Mouse (Mus musculus) spleen, adult 2 months (tissue): ENCODE measurements around the gene Dlg5. TPM values are rescaled to one million over a fixed set of nuclear protein-coding genes. Genes with fewer than 3 reads are reported as not detected.

Source experiments
- DNase-seq, 2 experiments: peaks; one replicate each; pipeline versions ENCODE4 v3.0.0 to v3.0.0-alpha.2; 2012 to 2021; ENCODE audit warnings: low spot score in 2 of 2, low read depth in 1 of 2
- H3K27ac ChIP-seq: fragments of 200-500 bp; 2 replicates; pipeline ENCODE4 v1.5.1; 2012; ENCODE audit warnings: low read length, inconsistent platforms; ENCODE audit not compliant: insufficient read depth
- H3K27me3 ChIP-seq: fragments of 200-500 bp; 2 replicates; pipeline ENCODE4 v1.6.1; 2012; ENCODE audit warnings: mild to moderate bottlenecking, moderate library complexity, low read length, inconsistent platforms; ENCODE audit not compliant: control insufficient read depth, insufficient read depth
- H3K36me3 ChIP-seq: fragments of 200-500 bp; 2 replicates; pipeline ENCODE4 v1.6.1; 2012; ENCODE audit warnings: mild to moderate bottlenecking, low read length, inconsistent platforms; ENCODE audit not compliant: control insufficient read depth, insufficient read depth
- H3K4me1 ChIP-seq: fragments of 200-500 bp; 2 replicates; pipeline ENCODE4 v1.6.1; 2011; ENCODE audit warnings: inconsistent platforms; ENCODE audit not compliant: control insufficient read depth, insufficient read depth, insufficient read length
- H3K4me3 ChIP-seq: fragments of 200-500 bp; 2 replicates; pipeline ENCODE4 v1.5.1; 2011; ENCODE audit warnings: mild to moderate bottlenecking, inconsistent platforms; ENCODE audit not compliant: insufficient read depth, insufficient read length; ENCODE audit errors: extremely low read depth
- CTCF ChIP-seq: fragments of 200-500 bp; IDR thresholded peaks from 2 replicates; pipeline ENCODE4 v1.5.1; 2011; ENCODE audit warnings: mild to moderate bottlenecking, inconsistent platforms; ENCODE audit not compliant: insufficient read depth, insufficient read length, insufficient replicate concordance; ENCODE audit errors: extremely low read depth
- POLR2A ChIP-seq: fragments of 200-500 bp; IDR thresholded peaks from 2 replicates; pipeline ENCODE4 v1.6.1; 2011; ENCODE audit warnings: low read depth, low read length, inconsistent platforms
- WGBS: fragments of 180-500 bp; shearing (Covaris S2); methylation state at CpG from one replicate; pipeline ENCODE4 v1.1.7; 2018; 5-methylcytosine and 5-hydroxymethylcytosine counted together
- polyA plus RNA-seq: library from polyadenylated mRNA; depleted of rRNA; stranded (reverse); fragments of >200 nt; gene quantifications from 2 replicates; pipeline ENCODE4 v1.2.3, GENCODE M21; 2012; rRNA removed

Dlg5 gene
- polyA plus RNA-seq, 1 experiment: 6.5 TPM

GRCm38 (mm10) chr14:24093221-24093620 lies 152.5 kb downstream of the Dlg5 start:
- Histone ChIP-seq H3K27ac (no peak overlapping the region), H3K36me3 (no peaks in the 10 kb centered on the region), H3K4me3 (no peak overlapping the region), H3K27me3 (no peaks in the 10 kb centered on the region), H3K4me1 (no peaks in the 10 kb centered on the region)
- 86% methylated on average over 4 of the region's 4 CpGs for WGBS
- no peak for TF ChIP-seq CTCF
- no peak for TF ChIP-seq POLR2A
- no peak for DNase-seq

- no peak overlapping the region for H3K27ac ChIP-seq
- no peaks in the 10 kb centered on the region for H3K4me1 ChIP-seq
- H3K36me3 ChIP-seq: no peaks in the 10 kb centered on the region
- no peak for DNase-seq
- no peaks in the 10 kb centered on the region for H3K27me3 ChIP-seq
- TF ChIP-seq CTCF (no peak), POLR2A (no peak)
- 91% methylated on average over 3 of the region's 3 CpGs for WGBS
- no peak overlapping the region for H3K4me3 ChIP-seq
Measured at GRCm38 (mm10) chr14:24092391-24092790, 153.3 kb downstream of the Dlg5 start.

GRCm38 (mm10) chr14:24090790-24091189 lies 154.9 kb downstream of the Dlg5 start:
- H3K4me3 ChIP-seq: no peak overlapping the region
- DNase-seq: no peak
- no peak for TF ChIP-seq CTCF
- TF ChIP-seq POLR2A: no peak
- no peaks in the 10 kb centered on the region for H3K36me3 ChIP-seq
- H3K4me1 ChIP-seq: no peaks in the 10 kb centered on the region
- H3K27me3 ChIP-seq: no peaks in the 10 kb centered on the region
- WGBS: 68% methylated on average over 1 of the region's 1 CpGs
- H3K27ac ChIP-seq: no peak overlapping the region

GRCm38 (mm10) chr14:24089181-24089580 lies 156.5 kb downstream of the Dlg5 start:
- WGBS: 83% methylated on average over 3 of the region's 3 CpGs
- no peak overlapping the region for H3K27ac ChIP-seq
- TF ChIP-seq POLR2A (no peak), CTCF (no peak)
- no peaks in the 10 kb centered on the region for H3K36me3 ChIP-seq
- no peak overlapping the region for H3K4me3 ChIP-seq
- H3K27me3 ChIP-seq: no peaks in the 10 kb centered on the region
- DNase-seq: no peak
- H3K4me1 ChIP-seq: no peaks in the 10 kb centered on the region

- H3K27me3 ChIP-seq: no peaks in the 10 kb centered on the region
- no peak overlapping the region for H3K4me3 ChIP-seq
- H3K4me1 ChIP-seq: no peaks in the 10 kb centered on the region
- no peak overlapping the region for H3K27ac ChIP-seq
- H3K36me3 ChIP-seq: no peaks in the 10 kb centered on the region
- no peak for DNase-seq
- no peak for TF ChIP-seq CTCF
- TF ChIP-seq POLR2A: no peak
- WGBS: 86% methylated on average over 3 of the region's 3 CpGs
Measured at GRCm38 (mm10) chr14:24087430-24087829, 158.3 kb downstream of the Dlg5 start.

- Histone ChIP-seq H3K27ac (no peak overlapping the region), H3K27me3 (no peaks in the 10 kb centered on the region), H3K4me1 (no peaks in the 10 kb centered on the region), H3K4me3 (no peak overlapping the region), H3K36me3 (no peaks in the 10 kb centered on the region)
- TF ChIP-seq CTCF (no peak), POLR2A (no peak)
- WGBS: 59% methylated on average over 5 of the region's 5 CpGs
- DNase-seq: no peak
Measured at GRCm38 (mm10) chr14:24086481-24086880, 159.2 kb downstream of the Dlg5 start.

Other genes with a start within 250 kb of the Dlg5 start
- gene Kcnma1, start 231.4 kb downstream of the Dlg5 start, polyA plus RNA-seq: 0.29 and 0.53 TPM in 2 replicates
- not detected in 2 replicates for gene E330034G19Rik, start 47.3 kb upstream of the Dlg5 start, polyA plus RNA-seq
- gene Polr3a, start 241.1 kb upstream of the Dlg5 start, polyA plus RNA-seq: 5.8 and 6.7 TPM in 2 replicates
- gene Rps24, start 241.2 kb upstream of the Dlg5 start, polyA plus RNA-seq: 820 and 850 TPM in 2 replicates